Mouse (Mus musculus) heart, embryonic 15.5 days (tissue): ENCODE results near the gene Mettl7b. TPM values are rescaled to one million over a fixed set of nuclear protein-coding genes. Genes with fewer than 3 reads are reported as not detected.

ENCODE experiments used
- ATAC-seq: fragments of 200-750 bp; cut with Nextera tagmentation; replicated peaks from 2 replicates; pipeline ENCODE4 v1.8.0; 2017; ENCODE audit warnings: low read depth, moderate TSS enrichment; ENCODE audit not compliant: insufficient number of reproducible peaks, insufficient read depth, low FRiP score
- H3K27ac ChIP-seq: fragments of 300-500 bp; sonication (generic); 2 replicates; pipeline ENCODE4 v1.5.1; 2015; ENCODE audit warnings: mild to moderate bottlenecking, inconsistent platforms
- H3K27me3 ChIP-seq: fragments of 300-500 bp; sonication (generic); 2 replicates; pipeline ENCODE4 v1.6.1; 2015; ENCODE audit warnings: inconsistent platforms
- H3K36me3 ChIP-seq: fragments of 300-500 bp; sonication (generic); 2 replicates; pipeline ENCODE4 v1.6.1; 2015; ENCODE audit warnings: mild to moderate bottlenecking, inconsistent platforms
- H3K4me1 ChIP-seq: fragments of 300-500 bp; sonication (generic); replicated peaks from 2 replicates; pipeline ENCODE4 v1.6.1; 2015; ENCODE audit warnings: inconsistent platforms
- H3K4me2 ChIP-seq: fragments of 300-500 bp; sonication (generic); 2 replicates; pipeline ENCODE4 v1.6.1; 2015; ENCODE audit warnings: inconsistent platforms, mild to moderate bottlenecking, moderate library complexity
- H3K4me3 ChIP-seq: fragments of 300-500 bp; sonication (generic); 2 replicates; pipeline ENCODE4 v1.5.1; 2015; ENCODE audit warnings: mild to moderate bottlenecking, inconsistent platforms
- H3K9ac ChIP-seq: fragments of 300-500 bp; sonication (generic); 2 replicates; pipeline ENCODE4 v1.6.1; 2015; ENCODE audit warnings: mild to moderate bottlenecking, inconsistent platforms
- H3K9me3 ChIP-seq: fragments of 300-500 bp; sonication (generic); replicated peaks from 2 replicates; pipeline ENCODE4 v1.6.1; 2016; ENCODE audit warnings: inconsistent platforms
- WGBS: fragments of 180-500 bp; shearing (Covaris S2); methylation state at CpG from one replicate; pipeline ENCODE4 v1.1.7; 2015; ENCODE audit warnings: mixed read lengths; 5-methylcytosine and 5-hydroxymethylcytosine counted together
- polyA plus RNA-seq: library from polyadenylated mRNA; unstranded; fragments of >200 nt; fragmentation: Nextera tagmentation; extraction: Ambion mirVana; gene quantifications from 2 replicates; pipeline ENCODE4 v1.2.1, GENCODE M21; 2015

Mettl7b gene
- polyA plus RNA-seq, 1 experiment from 2014 or later, result not detected

GRCm38 (mm10) chr10:128977522-128978114, 16.8 kb upstream of the Mettl7b start:
- no peak; the same call in 1 of the 2 replicates for ATAC-seq
- no peak overlapping the region for H3K9ac ChIP-seq
- no peaks in the 10 kb centered on the region for H3K4me1 ChIP-seq
- H3K4me3 ChIP-seq, result no peak overlapping the region
- 18% methylated on average over 9 of the region's 9 CpGs for WGBS
- H3K36me3 ChIP-seq, result no peaks in the 10 kb centered on the region
- H3K27ac ChIP-seq, result no peak overlapping the region
- H3K27me3 ChIP-seq, result no peaks in the 10 kb centered on the region
- H3K4me2 ChIP-seq, result no peak overlapping the region
- H3K9me3 ChIP-seq, result no peaks in the 10 kb centered on the region

- Histone ChIP-seq H3K36me3 (no peaks in the 10 kb centered on the region), H3K27ac (no peak overlapping the region), H3K4me1 (no peaks in the 10 kb centered on the region), H3K9ac (no peak overlapping the region), H3K9me3 (no peaks in the 10 kb centered on the region), H3K4me2 (no peak overlapping the region), H3K27me3 (no peaks in the 10 kb centered on the region), H3K4me3 (no peak overlapping the region)
- 39% methylated on average over 3 of the region's 3 CpGs for WGBS
- no peak for ATAC-seq
Observed at GRCm38 (mm10) chr10:128976395-128976794, 15.6 kb upstream of the Mettl7b start.

- Histone ChIP-seq H3K9me3 (no peaks in the 10 kb centered on the region), H3K4me3 (no peak overlapping the region), H3K27ac (no peak overlapping the region), H3K4me2 (no peak overlapping the region), H3K9ac (no peak overlapping the region), H3K27me3 (no peaks in the 10 kb centered on the region), H3K36me3 (no peaks in the 10 kb centered on the region), H3K4me1 (no peaks in the 10 kb centered on the region)
- no peak for ATAC-seq
- 64% methylated on average over 4 of the region's 4 CpGs for WGBS
Observed at GRCm38 (mm10) chr10:128972841-128973240, 12.1 kb upstream of the Mettl7b start.

GRCm38 (mm10) chr10:128970740-128971250, 10.0 kb upstream of the Mettl7b start:
- no peak overlapping the region for H3K27ac ChIP-seq
- no peaks in the 10 kb centered on the region for H3K4me1 ChIP-seq
- H3K9ac ChIP-seq, result no peak overlapping the region
- H3K4me3 ChIP-seq, result no peak overlapping the region
- H3K27me3 ChIP-seq, result no peaks in the 10 kb centered on the region
- no peak overlapping the region for H3K4me2 ChIP-seq
- no peak for ATAC-seq
- WGBS, result 48% methylated on average over 1 of the region's 1 CpGs
- H3K36me3 ChIP-seq, result no peaks in the 10 kb centered on the region
- no peaks in the 10 kb centered on the region for H3K9me3 ChIP-seq

- H3K4me2 ChIP-seq, result no peak overlapping the region
- H3K27ac ChIP-seq, result no peak overlapping the region
- 32% methylated on average over 1 of the region's 1 CpGs for WGBS
- ATAC-seq, result no peak
- H3K9ac ChIP-seq, result no peak overlapping the region
- H3K36me3 ChIP-seq, result no peaks in the 10 kb centered on the region
- H3K27me3 ChIP-seq, result no peaks in the 10 kb centered on the region
- no peaks in the 10 kb centered on the region for H3K9me3 ChIP-seq
- no peaks in the 10 kb centered on the region for H3K4me1 ChIP-seq
- H3K4me3 ChIP-seq, result no peak overlapping the region
Observed at GRCm38 (mm10) chr10:128968341-128968749, 7.6 kb upstream of the Mettl7b start.

GRCm38 (mm10) chr10:128965871-128966270, 5.1 kb upstream of the Mettl7b start:
- Histone ChIP-seq H3K9ac (no peak overlapping the region), H3K4me2 (no peak overlapping the region), H3K27me3 (no peaks in the 10 kb centered on the region), H3K4me1 (no peaks in the 10 kb centered on the region), H3K4me3 (no peak overlapping the region), H3K27ac (no peak overlapping the region), H3K9me3 (no peaks in the 10 kb centered on the region), H3K36me3 (no peaks in the 10 kb centered on the region)
- WGBS, result 75% methylated on average over 6 of the region's 6 CpGs
- no peak for ATAC-seq

GRCm38 (mm10) chr10:128964961-128965360, 4.2 kb upstream of the Mettl7b start:
- no peaks in the 10 kb centered on the region for H3K4me1 ChIP-seq
- H3K36me3 ChIP-seq, result no peaks in the 10 kb centered on the region
- H3K9me3 ChIP-seq, result no peaks in the 10 kb centered on the region
- ATAC-seq, result no peak
- no peak overlapping the region for H3K9ac ChIP-seq
- no peak overlapping the region for H3K4me2 ChIP-seq
- WGBS, result 69% methylated on average over 2 of the region's 2 CpGs
- no peak overlapping the region for H3K4me3 ChIP-seq
- H3K27me3 ChIP-seq, result no peaks in the 10 kb centered on the region
- no peak overlapping the region for H3K27ac ChIP-seq

- WGBS, result 71% methylated on average over 4 of the region's 4 CpGs
Observed at GRCm38 (mm10) chr10:128960142-128960541, 646 bp downstream of the Mettl7b start.

GRCm38 (mm10) chr10:128958340-128958739, 2.4 kb downstream of the Mettl7b start:
- Histone ChIP-seq H3K36me3 (no peaks in the 10 kb centered on the region), H3K27ac (no peak overlapping the region), H3K4me3 (no peak overlapping the region), H3K4me2 (no peak overlapping the region), H3K9me3 (no peaks in the 10 kb centered on the region), H3K4me1 (no peaks in the 10 kb centered on the region), H3K27me3 (peaks cover 4% of the 10 kb centered on the region; the same call in 1 of the 2 replicates), H3K9ac (no peak overlapping the region)
- 68% methylated on average over 10 of the region's 10 CpGs for WGBS
- no peak for ATAC-seq

More at GRCm38 (mm10) chr10:128960142-128960541, 646 bp downstream of the Mettl7b start:
- H3K4me2 ChIP-seq, result no peak overlapping the region
- H3K36me3 ChIP-seq, result no peaks in the 10 kb centered on the region
- ATAC-seq, result 0 out of 2 replicates have a peak, but pooled peaks have one; percentile 15
- H3K27me3 ChIP-seq, result peaks cover 4% of the 10 kb centered on the region; the same call in 1 of the 2 replicates
- no peaks in the 10 kb centered on the region for H3K4me1 ChIP-seq
- H3K4me3 ChIP-seq, result no peak overlapping the region
- H3K9me3 ChIP-seq, result no peaks in the 10 kb centered on the region
- no peak overlapping the region for H3K9ac ChIP-seq
- H3K27ac ChIP-seq, result no peak overlapping the region

- ATAC-seq, result no peak
- no peak overlapping the region for H3K4me3 ChIP-seq
- H3K36me3 ChIP-seq, result no peaks in the 10 kb centered on the region
- H3K9me3 ChIP-seq, result no peaks in the 10 kb centered on the region
- H3K27ac ChIP-seq, result no peak overlapping the region
- 0 out of 2 replicates have a peak, but pooled peaks cover 3% of the 10 kb centered on the region for H3K27me3 ChIP-seq
- 60% methylated on average over 16 of the region's 16 CpGs for WGBS
- H3K9ac ChIP-seq, result no peak overlapping the region
- no peak overlapping the region for H3K4me2 ChIP-seq
- H3K4me1 ChIP-seq, result no peaks in the 10 kb centered on the region
Observed at GRCm38 (mm10) chr10:128950208-128950887, 10.4 kb downstream of the Mettl7b start.

GRCm38 (mm10) chr10:128947496-128947895, 13.3 kb downstream of the Mettl7b start:
- Histone ChIP-seq H3K9me3 (no peaks in the 10 kb centered on the region), H3K36me3 (no peaks in the 10 kb centered on the region), H3K27ac (no peak overlapping the region), H3K27me3 (0 out of 2 replicates have a peak, but pooled peaks cover 3% of the 10 kb centered on the region), H3K4me2 (no peak overlapping the region), H3K4me1 (no peaks in the 10 kb centered on the region), H3K4me3 (no peak overlapping the region), H3K9ac (no peak overlapping the region)
- ATAC-seq, result no peak
- 82% methylated on average over 4 of the region's 4 CpGs for WGBS
